Mouse (Mus musculus): Measurements from ENCODE around the gene Stxbp6. TPM values are rescaled to one million over a fixed set of nuclear protein-coding genes. Genes with fewer than 3 reads are reported as not detected.

Gene Stxbp6
- polyA plus RNA-seq, 1 experiment from 2014 or later: 34.1 TPM

GRCm38 (mm10) chr12:45019059-45019822, 55.3 kb downstream of the Stxbp6 start:
- Histone ChIP-seq H3K27me3 (ENCODE audit: control insufficient read depth, insufficient read depth, low read length) (no peaks in the 10 kb centered on the region), H3K9me3 (ENCODE audit: control insufficient read depth, low read length) (no peaks in the 10 kb centered on the region), H3K36me3 (ENCODE audit: control insufficient read depth, insufficient read depth, low read length) (no peaks in the 10 kb centered on the region), H3K4me1 (ENCODE audit: control insufficient read depth, insufficient read depth, low read length) (no peaks in the 10 kb centered on the region), H3K4me2 (replicated peaks; ENCODE audit: low read depth, low read length) (no peak overlapping the region), H3K9ac (ENCODE audit: low read depth, low read length) (no peak overlapping the region), H3K4me3 (ENCODE audit: low read length) (no peak overlapping the region), H3K27ac (ENCODE audit: low read depth, low read length) (no peak overlapping the region)
- ATAC-seq (ENCODE audit: low FRiP score, low TSS enrichment): no peak
- WGBS: 88% methylated on average over 12 of the region's 12 CpGs

- no peak overlapping the region; the same call in 1 of the 2 replicates for H3K27ac ChIP-seq (ENCODE audit: low read depth, low read length)
Measured at GRCm38 (mm10) chr12:45013246-45013756, 61.2 kb downstream of the Stxbp6 start.

GRCm38 (mm10) chr12:45011436-45012089, 62.9 kb downstream of the Stxbp6 start:
- Histone ChIP-seq H3K36me3 (ENCODE audit: control insufficient read depth, insufficient read depth, low read length) (no peaks in the 10 kb centered on the region), H3K4me2 (replicated peaks; ENCODE audit: low read depth, low read length) (no peak overlapping the region), H3K4me1 (ENCODE audit: control insufficient read depth, insufficient read depth, low read length) (no peaks in the 10 kb centered on the region; the same call in 1 of the 2 replicates), H3K4me3 (ENCODE audit: low read length) (no peak overlapping the region), H3K9me3 (ENCODE audit: control insufficient read depth, low read length) (no peaks in the 10 kb centered on the region), H3K9ac (ENCODE audit: low read depth, low read length) (no peak overlapping the region), H3K27me3 (ENCODE audit: control insufficient read depth, insufficient read depth, low read length) (no peaks in the 10 kb centered on the region), H3K27ac (ENCODE audit: low read depth, low read length) (no peak overlapping the region)
- no peak for ATAC-seq (ENCODE audit: low FRiP score, low TSS enrichment)
- WGBS: 87% methylated on average over 11 of the region's 11 CpGs

More at GRCm38 (mm10) chr12:45013246-45013756, 61.2 kb downstream of the Stxbp6 start:
- Histone ChIP-seq H3K9ac (ENCODE audit: low read depth, low read length) (no peak overlapping the region), H3K4me1 (ENCODE audit: control insufficient read depth, insufficient read depth, low read length) (no peaks in the 10 kb centered on the region; the same call in 1 of the 2 replicates), H3K9me3 (ENCODE audit: control insufficient read depth, low read length) (no peaks in the 10 kb centered on the region), H3K4me3 (ENCODE audit: low read length) (no peak overlapping the region), H3K27me3 (ENCODE audit: control insufficient read depth, insufficient read depth, low read length) (no peaks in the 10 kb centered on the region), H3K4me2 (replicated peaks; ENCODE audit: low read depth, low read length) (no peak overlapping the region), H3K36me3 (ENCODE audit: control insufficient read depth, insufficient read depth, low read length) (no peaks in the 10 kb centered on the region)
- WGBS: 60% methylated on average over 5 of the region's 5 CpGs
- ATAC-seq (ENCODE audit: low FRiP score, low TSS enrichment): peak; percentile 24; the same call in 1 of the 2 replicates

DNA sequence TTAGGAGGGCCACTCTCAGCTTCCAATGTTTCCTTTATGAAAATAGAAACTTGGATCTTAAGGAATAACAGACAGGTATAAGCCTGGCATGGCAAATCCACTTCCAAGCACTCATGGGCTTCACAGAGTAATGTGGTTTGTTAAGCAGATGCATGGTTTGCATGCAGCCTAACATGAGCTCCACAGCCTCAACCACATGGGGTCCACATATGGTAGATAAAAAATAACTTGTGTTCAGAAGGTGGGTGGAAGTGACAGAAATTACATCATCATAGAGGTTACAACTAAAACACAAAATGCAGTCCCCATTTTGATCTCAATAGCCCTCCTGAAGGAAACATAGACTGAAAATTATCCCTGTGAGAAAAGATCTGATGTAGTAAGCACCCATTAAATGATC, 63.5 kb downstream of the Stxbp6 start:
- Histone ChIP-seq H3K4me3 (ENCODE audit: low read length) (no peak overlapping the region), H3K9ac (ENCODE audit: low read depth, low read length) (no peak overlapping the region), H3K9me3 (ENCODE audit: control insufficient read depth, low read length) (no peaks in the 10 kb centered on the region), H3K36me3 (ENCODE audit: control insufficient read depth, insufficient read depth, low read length) (no peaks in the 10 kb centered on the region), H3K4me2 (replicated peaks; ENCODE audit: low read depth, low read length) (no peak overlapping the region), H3K4me1 (ENCODE audit: control insufficient read depth, insufficient read depth, low read length) (no peaks in the 10 kb centered on the region; the same call in 1 of the 2 replicates), H3K27ac (ENCODE audit: low read depth, low read length) (no peak overlapping the region), H3K27me3 (ENCODE audit: control insufficient read depth, insufficient read depth, low read length) (no peaks in the 10 kb centered on the region)
- no peak for ATAC-seq (ENCODE audit: low FRiP score, low TSS enrichment)

GRCm38 (mm10) chr12:45009984-45010611, 64.4 kb downstream of the Stxbp6 start:
- H3K9ac ChIP-seq (ENCODE audit: low read depth, low read length): no peak overlapping the region
- no peak for ATAC-seq (ENCODE audit: low FRiP score, low TSS enrichment)
- no peaks in the 10 kb centered on the region for H3K27me3 ChIP-seq (ENCODE audit: control insufficient read depth, insufficient read depth, low read length)
- 91% methylated on average over 2 of the region's 2 CpGs for WGBS
- no peak overlapping the region for H3K4me3 ChIP-seq (ENCODE audit: low read length)
- H3K4me2 ChIP-seq (replicated peaks; ENCODE audit: low read depth, low read length): no peak overlapping the region
- no peaks in the 10 kb centered on the region for H3K9me3 ChIP-seq (ENCODE audit: control insufficient read depth, low read length)
- no peaks in the 10 kb centered on the region; the same call in 1 of the 2 replicates for H3K4me1 ChIP-seq (ENCODE audit: control insufficient read depth, insufficient read depth, low read length)
- no peaks in the 10 kb centered on the region for H3K36me3 ChIP-seq (ENCODE audit: control insufficient read depth, insufficient read depth, low read length)
- H3K27ac ChIP-seq (ENCODE audit: low read depth, low read length): no peak overlapping the region

GRCm38 (mm10) chr12:45006569-45006968, 67.9 kb downstream of the Stxbp6 start:
- Histone ChIP-seq H3K4me3 (ENCODE audit: low read length) (no peak overlapping the region), H3K27ac (ENCODE audit: low read depth, low read length) (no peak overlapping the region), H3K9me3 (ENCODE audit: control insufficient read depth, low read length) (no peaks in the 10 kb centered on the region), H3K27me3 (ENCODE audit: control insufficient read depth, insufficient read depth, low read length) (no peaks in the 10 kb centered on the region), H3K9ac (ENCODE audit: low read depth, low read length) (no peak overlapping the region), H3K4me1 (ENCODE audit: control insufficient read depth, insufficient read depth, low read length) (no peaks in the 10 kb centered on the region), H3K36me3 (ENCODE audit: control insufficient read depth, insufficient read depth, low read length) (no peaks in the 10 kb centered on the region), H3K4me2 (replicated peaks; ENCODE audit: low read depth, low read length) (no peak overlapping the region)
- ATAC-seq (ENCODE audit: low FRiP score, low TSS enrichment): no peak
- 70% methylated on average over 2 of the region's 2 CpGs for WGBS

DNA sequence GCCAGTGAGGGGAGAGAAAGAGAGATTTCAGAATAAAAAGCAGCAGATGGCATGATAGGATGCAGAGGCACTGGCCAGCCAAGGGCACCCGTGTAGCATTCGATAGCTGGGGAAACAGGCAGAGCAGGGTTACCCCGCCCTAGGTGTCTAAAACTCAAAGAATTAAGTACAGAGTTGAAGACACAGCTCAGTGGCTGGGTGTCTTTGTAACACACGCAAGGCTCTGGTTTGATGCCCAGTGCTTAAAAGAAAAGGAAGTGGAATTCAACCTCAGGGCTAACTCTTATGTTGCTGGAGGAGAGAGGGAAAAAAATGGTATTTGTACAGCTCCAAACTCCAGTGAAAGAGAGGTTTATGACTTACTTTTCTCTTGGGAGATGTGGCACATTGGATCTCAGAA, 68.5 kb downstream of the Stxbp6 start:
- 85% methylated on average over 4 of the region's 4 CpGs for WGBS
- Histone ChIP-seq H3K4me1 (ENCODE audit: control insufficient read depth, insufficient read depth, low read length) (no peaks in the 10 kb centered on the region), H3K9ac (ENCODE audit: low read depth, low read length) (no peak overlapping the region), H3K4me3 (ENCODE audit: low read length) (no peak overlapping the region), H3K27ac (ENCODE audit: low read depth, low read length) (no peak overlapping the region), H3K27me3 (ENCODE audit: control insufficient read depth, insufficient read depth, low read length) (no peaks in the 10 kb centered on the region), H3K9me3 (ENCODE audit: control insufficient read depth, low read length) (no peaks in the 10 kb centered on the region), H3K4me2 (replicated peaks; ENCODE audit: low read depth, low read length) (no peak overlapping the region), H3K36me3 (ENCODE audit: control insufficient read depth, insufficient read depth, low read length) (no peaks in the 10 kb centered on the region)
- no peak for ATAC-seq (ENCODE audit: low FRiP score, low TSS enrichment)

- H3K4me2 ChIP-seq (replicated peaks; ENCODE audit: low read depth, low read length): no peak overlapping the region
- no peaks in the 10 kb centered on the region for H3K36me3 ChIP-seq (ENCODE audit: control insufficient read depth, insufficient read depth, low read length)
- H3K27ac ChIP-seq (ENCODE audit: low read depth, low read length): no peak overlapping the region
- no peaks in the 10 kb centered on the region for H3K4me1 ChIP-seq (ENCODE audit: control insufficient read depth, insufficient read depth, low read length)
- no peak overlapping the region for H3K9ac ChIP-seq (ENCODE audit: low read depth, low read length)
- no peaks in the 10 kb centered on the region for H3K27me3 ChIP-seq (ENCODE audit: control insufficient read depth, insufficient read depth, low read length)
- H3K4me3 ChIP-seq (ENCODE audit: low read length): no peak overlapping the region
- 89% methylated on average over 1 of the region's 1 CpGs for WGBS
- ATAC-seq (ENCODE audit: low FRiP score, low TSS enrichment): no peak
- no peaks in the 10 kb centered on the region for H3K9me3 ChIP-seq (ENCODE audit: control insufficient read depth, low read length)
Measured at GRCm38 (mm10) chr12:45001996-45002395, 72.5 kb downstream of the Stxbp6 start.

DNA sequence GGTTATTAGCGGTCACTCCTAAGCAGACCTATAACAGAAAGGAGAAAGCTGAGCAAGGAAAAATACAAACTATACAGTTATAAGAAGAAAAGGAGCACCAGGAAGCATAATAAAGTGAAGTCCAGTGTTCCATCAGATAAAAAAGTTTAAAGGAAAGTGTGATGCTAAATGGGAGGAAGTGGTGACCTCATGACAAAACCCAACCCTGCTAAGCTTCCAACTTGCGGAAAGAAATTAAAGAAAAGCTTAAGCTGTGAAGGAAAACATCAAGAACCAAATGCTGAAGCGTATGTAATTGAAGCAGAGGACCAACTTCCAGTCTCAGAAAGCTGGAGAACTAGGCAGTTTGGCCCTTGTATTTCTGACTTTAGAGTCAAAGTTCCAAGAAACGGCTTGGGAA, 77.1 kb downstream of the Stxbp6 start:
- no peak overlapping the region for H3K4me2 ChIP-seq (replicated peaks; ENCODE audit: low read depth, low read length)
- H3K9me3 ChIP-seq (ENCODE audit: control insufficient read depth, low read length): no peaks in the 10 kb centered on the region
- no peak overlapping the region for H3K27ac ChIP-seq (ENCODE audit: low read depth, low read length)
- H3K4me1 ChIP-seq (ENCODE audit: control insufficient read depth, insufficient read depth, low read length): no peaks in the 10 kb centered on the region
- H3K4me3 ChIP-seq (ENCODE audit: low read length): no peak overlapping the region
- ATAC-seq (ENCODE audit: low FRiP score, low TSS enrichment): no peak
- H3K27me3 ChIP-seq (ENCODE audit: control insufficient read depth, insufficient read depth, low read length): no peaks in the 10 kb centered on the region
- H3K36me3 ChIP-seq (ENCODE audit: control insufficient read depth, insufficient read depth, low read length): no peaks in the 10 kb centered on the region
- 78% methylated on average over 4 of the region's 4 CpGs for WGBS
- H3K9ac ChIP-seq (ENCODE audit: low read depth, low read length): no peak overlapping the region
